ENCODE assay signal across 11 mouse cellular contexts in the genomic region with DNA sequence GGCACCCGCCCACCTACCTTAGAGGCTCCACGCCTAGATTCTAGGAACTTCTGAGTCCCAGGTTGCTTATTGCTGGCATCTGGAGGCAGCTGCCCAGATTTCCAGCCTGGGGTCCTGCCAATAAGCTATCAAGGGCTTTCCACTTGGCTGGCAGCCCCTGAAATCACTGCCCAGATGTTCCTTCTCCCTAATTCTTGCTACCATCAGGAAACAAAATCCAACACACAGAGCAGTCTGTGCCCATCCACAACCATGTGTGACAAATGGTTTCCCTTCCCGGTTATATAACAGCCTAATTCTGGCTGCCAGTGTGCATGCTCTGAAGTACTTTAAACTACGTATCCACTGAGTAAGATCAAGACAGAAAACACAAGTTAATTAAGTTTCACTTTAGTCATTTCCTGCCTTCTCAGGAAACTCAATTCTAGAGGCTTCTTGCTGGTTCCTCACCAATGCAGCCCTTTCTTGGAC. TPM values are rescaled to one million over a fixed set of nuclear protein-coding genes. Genes with fewer than 3 reads are reported as not detected.
A peak's percentile ranks its signal among the peaks of the same experiment; 100 is the strongest.
DNase-seq lines count a peak whose midpoint lies in the region; TF ChIP-seq lines count a peak whose summit lies in the region.
"Had no signal": no experiment of that assay in that cellular context is flagged by ENCODE, and none has a peak within 500 bp of the region (broad histone marks: within the 10 kb centered on the region; RNA-seq: fewer than 3 reads in every experiment).

No protein-coding gene starts in this region.

- H3K4me3 ChIP-seq in spleen, adult 2 months (ENCODE audit: extremely low read depth, insufficient read depth, insufficient read length), result no peak overlapping the region
- H3K4me3 ChIP-seq: megakaryocyte, embryonic 14.5 days had no signal

- no peak for TF ChIP-seq CTCF in spleen, adult 2 months (IDR thresholded peaks at IDR 0.05; ENCODE audit: extremely low read depth, insufficient read depth, insufficient read length, insufficient replicate concordance)

- peak overlapping the region; percentile 89 for H3K27ac ChIP-seq in spleen, adult 2 months (ENCODE audit: insufficient read depth, low read length)

- peak; percentile 17 for DNase-seq in gastrocnemius, postnatal 14 days
- no peak for DNase-seq in gastrocnemius, postnatal 10 days
- peak in 1 of 2 experiments; percentile 49 for DNase-seq in spleen, adult 2 months (ENCODE audit: low read depth in 1 of 2, low spot score in 2 of 2)
- DNase-seq in spleen, postnatal 10 days (ENCODE audit: low spot score in 2 of 2), result no peak
- peak; percentile 61 for DNase-seq in layer of hippocampus, adult 11-12 months (ENCODE audit: low spot score)
- peak; percentile 69 for DNase-seq in telencephalon, adult 2 months (ENCODE audit: low read depth, low spot score)
- no peak for DNase-seq in urinary bladder, adult 2 months (ENCODE audit: low spot score)
- DNase-seq in thymus, postnatal 25 days, result no peak
- DNase-seq: thymus, adult 18-20 months had no signal

- peaks cover 9% of the 10 kb centered on the region; the same call in 1 of the 2 replicates for H3K4me1 ChIP-seq in spleen, adult 2 months (ENCODE audit: control insufficient read depth, insufficient read depth, insufficient read length)

- 46% methylated on average over 4 of the region's 4 CpGs for WGBS in spleen, adult 2 months

- H3K27me3 ChIP-seq in spleen, adult 2 months (ENCODE audit: control insufficient read depth, insufficient read depth, low read length), result no peaks in the 10 kb centered on the region
- H3K27me3 ChIP-seq: Patski had no signal

- no peak for TF ChIP-seq POLR2A in spleen, adult 2 months (IDR thresholded peaks at IDR 0.05; ENCODE audit: low read depth, low read length)

- intact Hi-C loops in gastrocnemius, postnatal 14 days (cut with DNase I; ENCODE audit: low total_unique reads), result no loop called here

- H3K36me3 ChIP-seq in spleen, adult 2 months (ENCODE audit: control insufficient read depth, insufficient read depth, low read length), result no peaks in the 10 kb centered on the region

RNA-seq across cellular contexts. Expression of a gene that starts 34.9 kb away (rescaled TPM):
- total RNA-seq in gastrocnemius, postnatal 14 days (2021), result 10 to 100 TPM; 15.0 to 16.6 TPM
- 10 to 100 TPM; 15.8 to 16.3 TPM for total RNA-seq in gastrocnemius, postnatal 10 days (2021)
- 4.5 TPM in 2 replicates for polyA plus RNA-seq in spleen, adult 2 months (2012; rRNA removed)
- polyA plus RNA-seq in urinary bladder, adult 2 months (2012; rRNA removed), result 7.1 and 8.7 TPM in 2 replicates

Comparison
In these comparisons a context has a peak if more than half of its experiments do, and no peak if none do; other contexts are left out.
1. DNase-seq: peak in gastrocnemius, postnatal 14 days (single experiment), layer of hippocampus, adult 11-12 months (single experiment) and telencephalon, adult 2 months (single experiment); none in gastrocnemius, postnatal 10 days (single experiment), spleen, postnatal 10 days (0 of 2), urinary bladder, adult 2 months (single experiment) and thymus, postnatal 25 days (single experiment).